Mouse (Mus musculus): ENCODE measurements around the gene Wdr53.

DNA sequence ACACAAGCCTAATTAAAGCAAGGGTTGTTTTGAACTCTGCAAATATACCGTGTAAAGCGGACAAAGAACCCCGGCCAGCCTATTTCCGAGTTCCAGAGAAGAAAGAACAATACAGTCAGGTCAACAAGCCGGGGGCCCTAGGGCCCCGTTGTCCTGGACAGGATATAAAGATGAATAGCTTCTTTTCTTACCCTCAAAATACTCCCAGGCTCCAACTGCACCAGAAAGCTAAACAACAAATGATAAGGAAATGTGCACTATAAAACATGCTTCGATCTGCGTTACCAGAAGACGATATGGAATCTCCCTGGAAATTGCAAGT, 46.1 kb upstream of the Wdr53 start:
- TF ChIP-seq CTCF (IDR thresholded peaks at IDR 0.05) (no peak), EP300 (IDR thresholded peaks at IDR 0.05) (0 out of 2 replicates have a peak, but pooled peaks have one; percentile 28)

Measured in lung, postnatal 0 days (tissue).